Mouse (Mus musculus) MEL (cell line): ENCODE measurements around the gene 1700001L19Rik. TPM values are rescaled to one million over a fixed set of nuclear protein-coding genes. Genes with fewer than 3 reads are reported as not detected.

Source experiments
- DNase-seq: peaks from one replicate; pipeline ENCODE4 v3.0.0; 2011; ENCODE audit warnings: low read depth, low spot score
- H3K27ac ChIP-seq: 2 replicates; pipeline ENCODE4 v1.5.1; 2012; ENCODE audit warnings: low read depth, mild to moderate bottlenecking, control low read depth, low read length, moderate library complexity; ENCODE audit not compliant: control insufficient read depth
- H3K27me3 ChIP-seq, 2 experiments: fragments of 150-350 bp in 1 of 2; sonication (generic) in 1 of 2; 2 replicates each; pipeline ENCODE4 v1.6.1; 2012; ENCODE audit warnings: low read length in 2 of 2, mild to moderate bottlenecking in 2 of 2, improper control_type of control experiment in 1 of 2, moderate library complexity in 1 of 2; ENCODE audit not compliant: insufficient read depth in 2 of 2, control insufficient read depth in 1 of 2
- H3K36me3 ChIP-seq, 2 experiments: 2 replicates each; pipeline ENCODE4 v1.6.1; 2012 to 2014; ENCODE audit warnings: low read length in 2 of 2, improper control_type of control experiment in 1 of 2, inconsistent platforms in 1 of 2, mild to moderate bottlenecking in 1 of 2; ENCODE audit not compliant: insufficient read depth in 2 of 2, control insufficient read depth in 1 of 2
- H3K4me1 ChIP-seq, 2 experiments: fragments of 150-350 bp in 1 of 2; sonication (generic) in 1 of 2; 2 replicates each; pipeline ENCODE4 v1.6.1; 2012; ENCODE audit warnings: low read length in 2 of 2, improper control_type of control experiment in 1 of 2, mild to moderate bottlenecking in 1 of 2; ENCODE audit not compliant: insufficient read depth in 2 of 2, control insufficient read depth in 1 of 2
- H3K4me3 ChIP-seq, 2 experiments: fragments of 150-350 bp in 1 of 2; sonication (generic) in 1 of 2; 2 replicates each; pipeline ENCODE4 v1.5.1; 2012; ENCODE audit warnings: low read depth in 2 of 2, low read length in 2 of 2, mild to moderate bottlenecking in 2 of 2, moderate library complexity in 2 of 2, control low read depth in 1 of 2, improper control_type of control experiment in 1 of 2; ENCODE audit not compliant: control insufficient read depth in 1 of 2, insufficient read depth in 1 of 2
- H3K79me2 ChIP-seq: 2 replicates; pipeline ENCODE4 v1.6.1; 2012; ENCODE audit warnings: mild to moderate bottlenecking, low read length, moderate library complexity; ENCODE audit not compliant: control insufficient read depth, poor library complexity, insufficient read depth
- H3K9ac ChIP-seq: 2 replicates; pipeline ENCODE4 v1.6.1; 2012; ENCODE audit warnings: low read depth, mild to moderate bottlenecking, control low read depth, low read length, moderate library complexity; ENCODE audit not compliant: control insufficient read depth, poor library complexity, severe bottlenecking
- H3K9me3 ChIP-seq: fragments of 150-350 bp; sonication (generic); replicated peaks from 2 replicates; pipeline ENCODE4 v1.6.1; 2012; ENCODE audit warnings: mild to moderate bottlenecking, low read length, improper control_type of control experiment, moderate library complexity; ENCODE audit not compliant: insufficient read depth
- BHLHE40 ChIP-seq: IDR thresholded peaks from 2 replicates; pipeline ENCODE4 v1.6.1; 2012; ENCODE audit warnings: low read depth, mild to moderate bottlenecking, inconsistent platforms, low read length, improper control_type of control experiment, borderline replicate concordance
- CHD1 ChIP-seq: IDR thresholded peaks from 2 replicates; pipeline ENCODE4 v1.6.1; 2012; ENCODE audit warnings: low read depth, mild to moderate bottlenecking, inconsistent platforms, low read length, improper control_type of control experiment
- CHD2 ChIP-seq: IDR thresholded peaks from 2 replicates; pipeline ENCODE4 v1.6.1; 2011; ENCODE audit warnings: low read length, improper control_type of control experiment
- CTCF ChIP-seq, 3 experiments: IDR thresholded peaks in 2 of 3; conservative IDR thresholded peaks in 1 of 3; 2 replicates each; pipeline ENCODE4 v1.5.1; 2011 to 2012; ENCODE audit warnings: low read length in 3 of 3, low read depth in 2 of 3, mild to moderate bottlenecking in 2 of 3, improper control_type of control experiment in 1 of 3, inconsistent platforms in 1 of 3, mixed read lengths in 1 of 3, moderate library complexity in 1 of 3; ENCODE audit not compliant: control insufficient read depth in 1 of 3, insufficient read depth in 1 of 3, poor library complexity in 1 of 3, severe bottlenecking in 1 of 3
- E2F4 ChIP-seq: IDR thresholded peaks from 2 replicates; pipeline ENCODE4 v1.6.1; 2011; ENCODE audit warnings: low read depth, low read length, improper control_type of control experiment, borderline replicate concordance
- EP300 ChIP-seq, 2 experiments: IDR thresholded peaks; 2 replicates each; pipeline ENCODE4 v1.6.1; 2011; ENCODE audit warnings: improper control_type of control experiment in 2 of 2, low read length in 2 of 2, low read depth in 1 of 2, mild to moderate bottlenecking in 1 of 2
- GABPA ChIP-seq: IDR thresholded peaks from 2 replicates; pipeline ENCODE4 v1.6.1; 2012; ENCODE audit warnings: low read depth, mild to moderate bottlenecking, inconsistent platforms, low read length, improper control_type of control experiment, moderate library complexity
- GATA1 ChIP-seq: IDR thresholded peaks from 2 replicates; pipeline ENCODE4 v1.6.1; 2011; ENCODE audit warnings: low read depth, low read length, improper control_type of control experiment
- HCFC1 ChIP-seq: IDR thresholded peaks from 2 replicates; pipeline ENCODE4 v1.6.1; 2012; ENCODE audit warnings: low read depth, mild to moderate bottlenecking, inconsistent platforms, low read length, improper control_type of control experiment, moderate library complexity
- MAFK ChIP-seq: IDR thresholded peaks from 2 replicates; pipeline ENCODE4 v1.6.1; 2011; ENCODE audit warnings: low read depth, mild to moderate bottlenecking, low read length, improper control_type of control experiment, borderline replicate concordance
- MEF2A ChIP-seq: IDR thresholded peaks from 2 replicates; pipeline ENCODE4 v1.6.1; 2014; ENCODE audit warnings: low read depth, mild to moderate bottlenecking, inconsistent platforms, low read length, improper control_type of control experiment; ENCODE audit not compliant: poor library complexity, insufficient replicate concordance, severe bottlenecking; ENCODE audit errors: extremely low read depth
- MXI1 ChIP-seq: IDR thresholded peaks from 2 replicates; pipeline ENCODE4 v1.6.1; 2011; ENCODE audit warnings: mild to moderate bottlenecking, low read depth, low read length, improper control_type of control experiment
- MYC ChIP-seq: IDR thresholded peaks from 2 replicates; pipeline ENCODE4 v1.6.1; 2011; ENCODE audit warnings: low read depth, mild to moderate bottlenecking, low read length, improper control_type of control experiment, moderate library complexity
- POLR2AphosphoS2 ChIP-seq: IDR thresholded peaks from 2 replicates; pipeline ENCODE4 v1.6.1; 2011; ENCODE audit warnings: low read length, improper control_type of control experiment
- RCOR1 ChIP-seq: IDR thresholded peaks from 2 replicates; pipeline ENCODE4 v1.6.1; 2012; ENCODE audit warnings: low read depth, mild to moderate bottlenecking, inconsistent platforms, low read length, improper control_type of control experiment
- SIN3A ChIP-seq: IDR thresholded peaks from 2 replicates; pipeline ENCODE4 v1.6.1; 2012; ENCODE audit warnings: low read length, improper control_type of control experiment, inconsistent platforms
- TBP ChIP-seq: IDR thresholded peaks from 2 replicates; pipeline ENCODE4 v1.8.0; 2011; ENCODE audit warnings: low read depth, low read length, improper control_type of control experiment
- TCF12 ChIP-seq: IDR thresholded peaks from 2 replicates; pipeline ENCODE4 v1.6.1; 2014; ENCODE audit warnings: low read depth, mild to moderate bottlenecking, inconsistent platforms, low read length, improper control_type of control experiment, moderate library complexity
- UBTF ChIP-seq: IDR thresholded peaks from 2 replicates; pipeline ENCODE4 v1.6.1; 2012; ENCODE audit warnings: low read depth, mild to moderate bottlenecking, inconsistent platforms, low read length, improper control_type of control experiment, moderate library complexity, borderline replicate concordance; ENCODE audit not compliant: insufficient read depth
- USF2 ChIP-seq, 2 experiments: IDR thresholded peaks; 2 replicates each; pipeline ENCODE4 v1.6.1; 2011 to 2012; ENCODE audit warnings: improper control_type of control experiment in 2 of 2, low read length in 2 of 2, borderline replicate concordance in 1 of 2, inconsistent platforms in 1 of 2, low read depth in 1 of 2, mild to moderate bottlenecking in 1 of 2; ENCODE audit not compliant: insufficient read depth in 1 of 2
- ZC3H11A ChIP-seq: IDR thresholded peaks from 2 replicates; pipeline ENCODE4 v1.6.1; 2012; ENCODE audit warnings: low read depth, mild to moderate bottlenecking, inconsistent platforms, low read length, improper control_type of control experiment
- ZKSCAN1 ChIP-seq: IDR thresholded peaks from 2 replicates; pipeline ENCODE4 v1.6.1; 2012; ENCODE audit warnings: low read depth, mild to moderate bottlenecking, inconsistent platforms, low read length, improper control_type of control experiment, moderate library complexity
- ZNF384 ChIP-seq: IDR thresholded peaks from 2 replicates; pipeline ENCODE4 v1.6.1; 2012; ENCODE audit warnings: low read depth, mild to moderate bottlenecking, inconsistent platforms, low read length, improper control_type of control experiment
- polyA plus RNA-seq, 2 experiments: library from polyadenylated mRNA; stranded (reverse) in 1 of 2; unstranded in 1 of 2; fragments of >175 nt in 1 of 2; fragments of >200 nt in 1 of 2; gene quantifications; 2 replicates each; pipeline versions ENCODE4 v1.2.1 to v1.2.4; 2012; ENCODE audit warnings: low replicate concordance in 2 of 2, low read depth in 1 of 2; ENCODE audit not compliant: insufficient read length in 2 of 2, insufficient read depth in 1 of 2, missing spikeins in 1 of 2
- total RNA-seq: library from RNA; depleted of rRNA; stranded (reverse); fragments of 300-350 nt; gene quantifications from 2 replicates; pipeline ENCODE4 v1.2.3, GENCODE M21; 2012

1700001L19Rik gene
- total and polyA plus RNA-seq, 3 experiments, result not detected

DNA sequence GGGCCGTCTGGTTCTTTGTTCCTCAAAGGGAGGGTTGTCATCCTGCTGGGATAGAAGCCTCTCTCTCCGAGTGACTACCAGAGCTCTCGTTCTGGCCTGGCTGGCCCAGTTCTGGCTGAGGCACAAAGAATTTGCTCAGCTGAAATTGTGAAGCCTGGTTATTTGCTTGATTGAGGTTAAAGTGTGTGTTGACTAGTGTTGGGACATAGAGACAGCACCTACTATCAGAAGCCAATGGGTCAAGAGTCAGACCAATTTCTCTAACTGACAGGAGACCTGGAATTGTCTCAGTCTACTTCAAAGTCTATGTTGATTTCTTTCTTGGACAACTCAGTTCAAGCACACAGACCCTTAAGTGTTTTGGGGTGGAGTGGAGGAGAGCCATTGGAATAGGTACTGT is 29.8 kb downstream of the 1700001L19Rik start:
- Histone ChIP-seq H3K79me2 (no peaks in the 10 kb centered on the region), H3K4me1 (no peaks in the 10 kb centered on the region), H3K9ac (no peak overlapping the region), H3K9me3 (no peaks in the 10 kb centered on the region), H3K27me3 (no peaks in the 10 kb centered on the region), H3K36me3 (no peaks in the 10 kb centered on the region), H3K27ac (no peak overlapping the region), H3K4me3 (no peak overlapping the region)
- TF ChIP-seq POLR2AphosphoS2 (no peak), CHD2 (no peak), TBP (no peak), CHD1 (no peak), E2F4 (no peak), MAFK (no peak), ZKSCAN1 (no peak), CTCF (IDR thresholded peaks at IDR 0.05 in 2 of 3, conservative IDR thresholded peaks at IDR 0.05 in 1 of 3; ENCODE audit: control insufficient read depth in 1 of 3, insufficient read depth in 1 of 3, low read depth in 2 of 3, low read length in 3 of 3, poor library complexity in 1 of 3, severe bottlenecking in 1 of 3) (no peak), USF2 (IDR thresholded peaks at IDR 0.05; ENCODE audit: borderline replicate concordance in 1 of 2, insufficient read depth in 1 of 2, low read depth in 1 of 2, low read length in 2 of 2) (no peak), TCF12 (no peak), SIN3A (no peak)
- DNase-seq, result no peak

- H3K27ac ChIP-seq, result no peak overlapping the region
- H3K4me3 ChIP-seq, result no peak overlapping the region
- no peak for TF ChIP-seq CTCF (IDR thresholded peaks at IDR 0.05 in 2 of 3, conservative IDR thresholded peaks at IDR 0.05 in 1 of 3; ENCODE audit: control insufficient read depth in 1 of 3, insufficient read depth in 1 of 3, low read depth in 2 of 3, low read length in 3 of 3, poor library complexity in 1 of 3, severe bottlenecking in 1 of 3)
- no peak for TF ChIP-seq SIN3A
- TF ChIP-seq ZNF384, result no peak
- TF ChIP-seq MYC, result no peak
- TF ChIP-seq GABPA, result no peak
- TF ChIP-seq RCOR1, result no peak
- TF ChIP-seq ZKSCAN1, result no peak
- TF ChIP-seq BHLHE40, result no peak
- TF ChIP-seq GATA1, result no peak
- no peak for TF ChIP-seq MXI1
- no peak for TF ChIP-seq EP300 (IDR thresholded peaks at IDR 0.05; ENCODE audit: low read depth in 1 of 2, low read length in 2 of 2)
- no peak for TF ChIP-seq HCFC1
- no peak for TF ChIP-seq CHD2
- TF ChIP-seq CHD1, result no peak
- TF ChIP-seq UBTF, result no peak
- TF ChIP-seq TBP, result no peak
- TF ChIP-seq ZC3H11A, result no peak
- no peak for TF ChIP-seq USF2 (IDR thresholded peaks at IDR 0.05; ENCODE audit: borderline replicate concordance in 1 of 2, insufficient read depth in 1 of 2, low read depth in 1 of 2, low read length in 2 of 2)
- TF ChIP-seq TCF12, result no peak
- TF ChIP-seq MEF2A, result no peak
- no peaks in the 10 kb centered on the region for H3K9me3 ChIP-seq
- H3K36me3 ChIP-seq, result no peaks in the 10 kb centered on the region
- no peaks in the 10 kb centered on the region for H3K27me3 ChIP-seq
- H3K79me2 ChIP-seq, result no peaks in the 10 kb centered on the region
- DNase-seq, result no peak
- no peaks in the 10 kb centered on the region for H3K4me1 ChIP-seq
- no peak overlapping the region for H3K9ac ChIP-seq
These were observed 45.6 kb downstream of the 1700001L19Rik start for GRCm38 (mm10) chr13:68642786-68643185.
